Mouse (Mus musculus): Measurements from ENCODE around the gene Fastk. TPM values are rescaled to one million over a fixed set of nuclear protein-coding genes. Genes with fewer than 3 reads are reported as not detected.
A peak's percentile ranks its signal among the peaks of the same experiment; 100 is the strongest.

Gene Fastk
- polyA plus RNA-seq, 1 experiment from 2014 or later, result 172 TPM

- Histone ChIP-seq H3K4me3 (no peak overlapping the region), H3K27me3 (replicated peaks) (no peaks in the 10 kb centered on the region), H3K4me2 (no peak overlapping the region), H3K36me3 (peaks cover 95% of the 10 kb centered on the region), H3K4me1 (replicated peaks) (peaks cover 12% of the 10 kb centered on the region), H3K9me3 (replicated peaks) (no peaks in the 10 kb centered on the region), H3K9ac (no peak overlapping the region), H3K27ac (ENCODE audit: poor library complexity, severe bottlenecking) (no peak overlapping the region)
- WGBS, result 86% methylated on average over 8 of the region's 8 CpGs
- ATAC-seq (ENCODE audit: insufficient number of reproducible peaks, low FRiP score), result no peak
These were observed 11.1 kb downstream of the Fastk start for GRCm38 (mm10) chr5:24433993-24434392.

- no peak for ATAC-seq (ENCODE audit: insufficient number of reproducible peaks, low FRiP score)
- peak overlapping the region; percentile 80 for H3K4me2 ChIP-seq
These were observed 16.5 kb downstream of the Fastk start for GRCm38 (mm10) chr5:24428596-24428995.

GRCm38 (mm10) chr5:24427981-24428402, 17.1 kb downstream of the Fastk start:
- H3K36me3 ChIP-seq, result peaks cover 39% of the 10 kb centered on the region
- peak overlapping the region; percentile 80 for H3K4me2 ChIP-seq
- no peaks in the 10 kb centered on the region for H3K27me3 ChIP-seq (replicated peaks)
- ATAC-seq (ENCODE audit: insufficient number of reproducible peaks, low FRiP score), result no peak
- no peaks in the 10 kb centered on the region for H3K9me3 ChIP-seq (replicated peaks)
- H3K4me1 ChIP-seq (replicated peaks), result peaks cover 43% of the 10 kb centered on the region
- no peak overlapping the region for H3K27ac ChIP-seq (ENCODE audit: poor library complexity, severe bottlenecking)
- H3K9ac ChIP-seq, result peak overlapping the region; percentile 50; the same call in 1 of the 2 replicates
- 13% methylated on average over 15 of the region's 15 CpGs for WGBS
- no peak overlapping the region for H3K4me3 ChIP-seq

More at GRCm38 (mm10) chr5:24428596-24428995, 16.5 kb downstream of the Fastk start:
- Histone ChIP-seq H3K27me3 (replicated peaks) (no peaks in the 10 kb centered on the region), H3K9me3 (replicated peaks) (no peaks in the 10 kb centered on the region), H3K4me1 (replicated peaks) (peaks cover 46% of the 10 kb centered on the region), H3K9ac (peak overlapping the region; percentile 50), H3K36me3 (peaks cover 45% of the 10 kb centered on the region), H3K27ac (ENCODE audit: poor library complexity, severe bottlenecking) (no peak overlapping the region), H3K4me3 (no peak overlapping the region)
- WGBS, result 15% methylated on average over 9 of the region's 9 CpGs

GRCm38 (mm10) chr5:24427285-24427633, 17.8 kb downstream of the Fastk start:
- Histone ChIP-seq H3K9me3 (replicated peaks) (no peaks in the 10 kb centered on the region), H3K4me1 (replicated peaks) (peaks cover 49% of the 10 kb centered on the region), H3K4me2 (peak overlapping the region; percentile 80), H3K36me3 (peaks cover 32% of the 10 kb centered on the region), H3K27ac (ENCODE audit: poor library complexity, severe bottlenecking) (no peak overlapping the region), H3K27me3 (replicated peaks) (no peaks in the 10 kb centered on the region), H3K9ac (0 out of 2 replicates have a peak overlapping the region, but pooled peaks have one; percentile 11), H3K4me3 (0 out of 2 replicates have a peak overlapping the region, but pooled peaks have one; percentile 76)
- no peak for ATAC-seq (ENCODE audit: insufficient number of reproducible peaks, low FRiP score)
- WGBS, result 26% methylated on average over 12 of the region's 12 CpGs

- no peak overlapping the region for H3K27ac ChIP-seq (ENCODE audit: poor library complexity, severe bottlenecking)
- peak overlapping the region; percentile 80 for H3K4me2 ChIP-seq
- H3K27me3 ChIP-seq (replicated peaks), result no peaks in the 10 kb centered on the region
- peak overlapping the region; percentile 76 for H3K4me3 ChIP-seq
- no peaks in the 10 kb centered on the region for H3K9me3 ChIP-seq (replicated peaks)
- H3K36me3 ChIP-seq, result peaks cover 27% of the 10 kb centered on the region
- no peak for ATAC-seq (ENCODE audit: insufficient number of reproducible peaks, low FRiP score)
- H3K9ac ChIP-seq, result peak overlapping the region; percentile 85
- peaks cover 49% of the 10 kb centered on the region for H3K4me1 ChIP-seq (replicated peaks)
- WGBS, result 11% methylated on average over 9 of the region's 9 CpGs
These were observed 18.4 kb downstream of the Fastk start for GRCm38 (mm10) chr5:24426556-24427284.

- H3K9ac ChIP-seq, result peak overlapping the region; percentile 85
- peak overlapping the region; percentile 80 for H3K4me2 ChIP-seq
- WGBS, result 1% methylated on average over 10 of the region's 10 CpGs
- no peak for ATAC-seq (ENCODE audit: insufficient number of reproducible peaks, low FRiP score)
- H3K9me3 ChIP-seq (replicated peaks), result no peaks in the 10 kb centered on the region
- no peaks in the 10 kb centered on the region for H3K27me3 ChIP-seq (replicated peaks)
- H3K27ac ChIP-seq (ENCODE audit: poor library complexity, severe bottlenecking), result peak overlapping the region; percentile 97; the same call in 1 of the 2 replicates
- peak overlapping the region; percentile 76 for H3K4me3 ChIP-seq
- peaks cover 20% of the 10 kb centered on the region for H3K36me3 ChIP-seq
- peaks cover 49% of the 10 kb centered on the region for H3K4me1 ChIP-seq (replicated peaks)
These were observed 19.1 kb downstream of the Fastk start for GRCm38 (mm10) chr5:24426037-24426432.

- Histone ChIP-seq H3K27ac (ENCODE audit: poor library complexity, severe bottlenecking) (peak overlapping the region; percentile 97), H3K4me1 (replicated peaks) (peaks cover 49% of the 10 kb centered on the region), H3K9ac (peak overlapping the region; percentile 85), H3K27me3 (replicated peaks) (no peaks in the 10 kb centered on the region), H3K4me2 (peak overlapping the region; percentile 80), H3K4me3 (peak overlapping the region; percentile 76), H3K9me3 (replicated peaks) (no peaks in the 10 kb centered on the region), H3K36me3 (peaks cover 20% of the 10 kb centered on the region)
- under 1% methylated on average over 24 of the region's 30 CpGs for WGBS
- ATAC-seq (ENCODE audit: insufficient number of reproducible peaks, low FRiP score), result peak; percentile 10; the same call in 1 of the 2 replicates
These were observed 19.6 kb downstream of the Fastk start for GRCm38 (mm10) chr5:24425421-24426036.

GRCm38 (mm10) chr5:24424861-24425411, 20.2 kb downstream of the Fastk start:
- under 1% methylated on average over 60 of the region's 60 CpGs for WGBS
- H3K4me1 ChIP-seq (replicated peaks), result peaks cover 49% of the 10 kb centered on the region
- H3K4me3 ChIP-seq, result peak overlapping the region; percentile 76
- peaks cover 20% of the 10 kb centered on the region for H3K36me3 ChIP-seq
- no peaks in the 10 kb centered on the region for H3K27me3 ChIP-seq (replicated peaks)
- peak overlapping the region; percentile 97 for H3K27ac ChIP-seq (ENCODE audit: poor library complexity, severe bottlenecking)
- ATAC-seq (ENCODE audit: insufficient number of reproducible peaks, low FRiP score), result peak; percentile 68
- peak overlapping the region; percentile 85 for H3K9ac ChIP-seq
- H3K9me3 ChIP-seq (replicated peaks), result no peaks in the 10 kb centered on the region
- H3K4me2 ChIP-seq, result peak overlapping the region; percentile 80

GRCm38 (mm10) chr5:24424004-24424781, 20.9 kb downstream of the Fastk start:
- Histone ChIP-seq H3K9ac (peak overlapping the region; percentile 85), H3K4me2 (peak overlapping the region; percentile 80), H3K9me3 (replicated peaks) (no peaks in the 10 kb centered on the region), H3K27ac (ENCODE audit: poor library complexity, severe bottlenecking) (peak overlapping the region; percentile 97), H3K27me3 (replicated peaks) (no peaks in the 10 kb centered on the region), H3K4me3 (peak overlapping the region; percentile 76), H3K4me1 (replicated peaks) (peaks cover 49% of the 10 kb centered on the region), H3K36me3 (peaks cover 20% of the 10 kb centered on the region)
- peak; percentile 12 for ATAC-seq (ENCODE audit: insufficient number of reproducible peaks, low FRiP score)
- 10% methylated on average over 21 of the region's 21 CpGs for WGBS

- Histone ChIP-seq H3K9ac (peak within 1 kb of the TSS; percentile 85), H3K27ac (ENCODE audit: poor library complexity, severe bottlenecking) (peak within 1 kb of the TSS; percentile 97), H3K4me3 (peak within 1 kb of the TSS; percentile 76), H3K9me3 (replicated peaks) (no peaks in the 10 kb centered on the region), H3K4me1 (replicated peaks) (peaks cover 42% of the 10 kb centered on the region), H3K27me3 (replicated peaks) (no peaks in the 10 kb centered on the region), H3K4me2 (peak within 1 kb of the TSS; percentile 80), H3K36me3 (peaks cover 21% of the 10 kb centered on the region)
- ATAC-seq (ENCODE audit: insufficient number of reproducible peaks, low FRiP score), result peak; percentile 93
- under 1% methylated on average over 46 of the region's 46 CpGs for WGBS
These were observed 21.7 kb downstream of the Fastk start, which contains the start of the genes Cdk5 and Slc4a2 for GRCm38 (mm10) chr5:24423129-24424003. TSS of gene Cdk5 (minus strand) at chr5:24423530. TSS of gene Slc4a2 (plus strand) at chr5:24423837.

All from heart, embryonic 12.5 days (tissue).